Mouse (Mus musculus) gastrocnemius, adult 2 months (tissue): ENCODE data around the gene Barhl2. TPM values are rescaled to one million over a fixed set of nuclear protein-coding genes. Genes with fewer than 3 reads are reported as not detected.

Experiments used
- DNase-seq: peaks from one replicate; pipeline ENCODE4 v3.0.0; 2022
- H3K27ac ChIP-seq: fragments of 200-600 bp; 2 replicates; pipeline ENCODE4 v1.8.1; 2022; ENCODE audit warnings: mild to moderate bottlenecking
- H3K4me3 ChIP-seq: fragments of 200-600 bp; 2 replicates; pipeline ENCODE4 v1.8.1; 2022; ENCODE audit warnings: mild to moderate bottlenecking, moderate library complexity
- CTCF ChIP-seq: fragments of 200-600 bp; IDR thresholded peaks from 2 replicates; pipeline ENCODE4 v1.8.1; 2022; ENCODE audit warnings: antibody characterized with exemption, mild to moderate bottlenecking, moderate library complexity
- intact Hi-C: fragments of 180-260 bp; cut with DNase I; formaldehyde crosslinking; loops from one replicate; pipeline ENCODE4 v1.15.1; 2025
- long read RNA-seq, 2 experiments: library from polyadenylated mRNA; stranded (forward); transcript quantifications; one replicate each; pipeline ENCODE4 v2.0.0; 2021
- total RNA-seq, 2 experiments: library from RNA; stranded (reverse); gene quantifications; 2 replicates each; pipeline ENCODE4 v1.2.3; 2021

The Barhl2 gene
- not detected for total RNA-seq
- long read RNA-seq, experiment 1, result 0 reads
- long read RNA-seq, experiment 2, result 0 reads

DNA sequence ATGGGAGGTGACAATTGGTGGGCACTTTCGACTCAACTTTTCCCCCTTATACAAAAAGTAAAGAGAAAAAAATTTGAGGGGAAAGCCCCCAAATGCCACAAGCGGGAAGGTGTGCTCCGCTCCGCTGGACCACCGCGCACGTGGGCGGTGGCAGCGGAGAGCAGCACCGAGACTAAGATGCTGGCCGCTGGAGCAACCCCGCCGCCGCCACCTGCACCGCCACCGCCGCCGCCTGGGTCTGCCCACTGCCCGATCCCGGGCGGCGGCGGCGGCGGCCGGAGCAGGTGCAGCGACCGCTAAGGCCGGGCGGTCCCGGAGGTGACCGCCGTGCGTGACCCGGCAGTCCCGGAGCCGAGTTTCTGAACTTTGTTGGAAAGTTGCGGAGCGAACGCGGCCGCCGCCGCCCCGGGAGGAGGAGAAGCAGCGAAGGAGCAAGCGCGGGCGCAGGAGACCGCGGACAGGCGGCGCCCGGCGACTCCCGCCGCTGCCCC lies at the start of gene Barhl2:
TSS of gene Barhl2 (minus strand) at position 181 of the 491 bp plus-strand sequence.
- DNase-seq, result no peak
- no peak for TF ChIP-seq CTCF
- Histone ChIP-seq H3K27ac (no peak within 1 kb of the TSS), H3K4me3 (peak within 1 kb of the TSS; percentile 71)
- intact Hi-C loops, result no loop called here

DNA sequence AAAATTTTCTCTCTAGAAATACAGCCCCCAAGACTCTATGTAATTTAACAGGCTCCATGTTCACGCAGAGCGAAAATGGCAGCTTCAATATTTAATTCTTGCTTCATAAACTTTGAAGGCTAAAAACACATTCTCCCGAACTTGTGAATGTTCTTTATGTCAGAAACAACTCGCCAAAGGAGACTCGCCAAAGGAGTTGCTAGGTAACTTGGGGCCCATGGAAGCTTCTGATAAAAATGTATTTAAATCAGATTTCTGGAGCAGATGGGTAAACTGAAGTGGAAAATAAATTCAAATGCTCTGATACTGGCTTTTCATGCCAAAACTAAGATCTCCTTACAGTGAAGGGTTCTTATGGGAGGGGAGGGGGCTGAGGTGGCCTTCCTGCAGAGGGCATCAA lies 48.1 kb upstream of the Barhl2 start:
- intact Hi-C loops, result no loop called here

GRCm38 (mm10) chr5:106502684-106503545 lies 44.9 kb upstream of the Barhl2 start:
- Histone ChIP-seq H3K27ac (no peak overlapping the region), H3K4me3 (no peak overlapping the region)
- intact Hi-C loops, result no loop called here
- no peak for TF ChIP-seq CTCF
- DNase-seq, result no peak

More for the DNA sequence above, 48.1 kb upstream of the Barhl2 start:
- no peak overlapping the region for H3K27ac ChIP-seq
- H3K4me3 ChIP-seq, result no peak overlapping the region
- no peak for TF ChIP-seq CTCF
- no peak for DNase-seq

DNA sequence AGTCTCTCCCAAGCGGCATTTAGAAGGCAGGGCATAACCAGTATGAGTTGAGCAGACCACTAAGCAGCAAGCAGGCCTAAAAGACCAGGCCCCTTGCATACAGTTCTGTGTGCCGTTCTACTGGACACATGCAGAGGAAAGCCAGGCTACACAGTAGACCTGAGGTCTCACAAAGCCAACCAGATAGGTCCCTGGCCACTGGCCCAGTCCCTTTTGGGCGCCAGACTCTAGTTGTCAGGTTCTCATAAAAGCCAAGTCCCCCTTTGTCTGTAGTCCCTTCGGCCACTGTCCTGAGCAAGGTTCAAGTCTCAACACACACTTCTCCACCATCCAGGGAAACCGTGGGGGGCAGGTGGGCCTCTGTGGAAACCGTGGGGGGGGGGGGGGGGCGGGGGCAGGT lies 44.3 kb upstream of the Barhl2 start:
- intact Hi-C loops, result no loop called here
- H3K4me3 ChIP-seq, result no peak overlapping the region
- H3K27ac ChIP-seq, result no peak overlapping the region
- no peak for DNase-seq
- no peak for TF ChIP-seq CTCF

- intact Hi-C loops, result no loop called here
- DNase-seq, result no peak
- TF ChIP-seq CTCF, result no peak
- Histone ChIP-seq H3K4me3 (no peak overlapping the region), H3K27ac (no peak overlapping the region)
These were observed 33.8 kb upstream of the Barhl2 start for GRCm38 (mm10) chr5:106491771-106492170.

DNA sequence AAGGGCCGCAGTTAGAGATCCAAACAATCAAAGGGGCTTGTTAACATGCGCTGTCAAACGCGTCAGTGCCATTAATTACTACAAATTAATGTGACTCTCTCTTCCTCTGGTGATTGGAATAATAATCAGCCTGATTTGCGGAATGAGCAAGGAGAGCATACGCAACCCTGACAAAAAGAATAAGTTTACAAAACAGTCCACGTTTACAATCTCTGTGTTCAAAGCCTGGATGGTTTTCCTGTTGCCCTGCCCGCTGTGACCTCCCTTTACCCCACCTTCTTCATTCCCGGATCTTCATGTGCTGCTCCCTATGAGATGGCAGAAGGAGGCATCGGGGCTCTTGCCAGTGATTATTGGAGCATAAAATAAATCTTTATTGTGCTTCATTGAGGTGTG lies 14.1 kb upstream of the Barhl2 start:
- intact Hi-C loops, result no loop called here
- DNase-seq, result no peak
- H3K27ac ChIP-seq, result no peak overlapping the region
- TF ChIP-seq CTCF, result no peak
- H3K4me3 ChIP-seq, result no peak overlapping the region

GRCm38 (mm10) chr5:106471235-106472104 lies 13.5 kb upstream of the Barhl2 start:
- Histone ChIP-seq H3K4me3 (no peak overlapping the region), H3K27ac (no peak overlapping the region)
- intact Hi-C loops, result no loop called here
- no peak for TF ChIP-seq CTCF
- no peak for DNase-seq

- no peak for TF ChIP-seq CTCF
- intact Hi-C loops, result no loop called here
- Histone ChIP-seq H3K4me3 (no peak overlapping the region), H3K27ac (no peak overlapping the region)
- no peak for DNase-seq
These were observed 7.3 kb upstream of the Barhl2 start for GRCm38 (mm10) chr5:106465129-106465790.

GRCm38 (mm10) chr5:106464336-106465128 lies 6.6 kb upstream of the Barhl2 start:
- no peak overlapping the region for H3K4me3 ChIP-seq
- intact Hi-C loops, result no loop called here
- no peak for DNase-seq
- TF ChIP-seq CTCF, result no peak
- H3K27ac ChIP-seq, result no peak overlapping the region

DNA sequence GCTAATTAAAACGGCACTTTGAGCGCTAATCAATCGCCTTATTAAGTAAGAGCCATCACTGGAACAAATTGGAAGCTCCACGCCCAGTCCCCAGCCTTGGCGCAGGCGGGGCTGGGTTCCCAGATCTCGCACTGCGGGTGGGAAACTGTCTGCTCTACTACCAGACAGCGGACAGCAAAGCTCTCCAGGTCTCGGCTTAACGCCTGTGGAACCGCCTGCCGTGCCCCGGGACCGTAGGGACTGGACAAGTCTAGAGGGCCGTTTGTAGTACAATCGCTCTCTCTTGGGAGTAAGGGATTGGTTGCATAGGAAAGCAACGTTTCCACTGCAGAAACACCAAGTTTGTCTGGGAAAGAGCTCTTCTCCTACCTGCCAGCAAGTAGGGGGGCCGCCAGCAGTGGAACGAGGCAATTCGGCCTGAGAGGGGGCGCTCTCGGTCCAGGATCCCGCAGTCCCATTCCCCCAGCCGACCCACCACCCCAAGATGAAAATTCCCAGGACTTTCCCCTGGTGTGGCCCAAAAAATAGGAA lies 5.8 kb upstream of the Barhl2 start:
- no peak for DNase-seq
- intact Hi-C loops, result no loop called here
- no peak overlapping the region for H3K4me3 ChIP-seq
- H3K27ac ChIP-seq, result no peak overlapping the region
- TF ChIP-seq CTCF, result 0 out of 2 replicates have a peak, but pooled peaks have one; percentile 7

- peak; percentile 67 for TF ChIP-seq CTCF
- intact Hi-C loops, result no loop called here
- Histone ChIP-seq H3K27ac (no peak overlapping the region), H3K4me3 (no peak overlapping the region)
- DNase-seq, result no peak
These were observed 3.9 kb upstream of the Barhl2 start for GRCm38 (mm10) chr5:106461913-106462312.
